In the genomic region with DNA sequence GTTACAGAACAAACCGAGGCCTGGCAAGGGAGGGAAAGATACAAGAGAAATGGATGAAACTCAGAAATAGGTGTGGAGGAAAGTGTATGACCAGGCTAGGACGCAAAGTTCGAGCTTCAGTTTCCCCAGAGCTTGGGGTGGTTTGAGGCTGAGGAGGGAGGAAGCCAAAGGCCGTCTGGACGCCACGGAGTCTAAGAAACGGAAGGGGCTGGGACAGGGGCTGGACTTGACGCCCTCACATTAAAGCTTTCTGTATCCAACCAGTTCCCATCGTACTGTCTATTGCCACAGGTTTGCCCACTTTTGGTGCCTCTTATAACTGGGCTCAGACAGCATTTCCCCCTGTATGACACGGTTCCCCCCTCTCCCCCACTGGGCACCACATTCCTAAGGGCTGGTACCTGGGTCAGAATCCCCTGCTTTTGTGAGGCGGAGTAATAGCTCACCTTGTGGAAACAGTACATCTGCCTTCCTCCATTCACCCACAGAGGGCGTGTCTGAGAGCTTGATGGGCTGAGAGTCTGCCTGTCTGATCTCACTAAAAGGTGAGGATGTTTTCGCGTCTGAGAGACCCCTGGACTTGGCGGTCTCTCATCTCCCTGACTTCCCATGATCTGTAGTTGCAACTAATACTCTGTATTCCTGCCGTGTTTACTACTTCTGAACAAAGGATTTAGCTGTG, we compare ENCODE assay signal across 10 mouse cellular contexts.
DNase-seq lines count a peak whose midpoint lies in the region; ATAC-seq lines count a peak whose summit lies in the region.
"Had no signal": no experiment of that assay in that cellular context is flagged by ENCODE, and none has a peak within 500 bp of the region (broad histone marks: within the 10 kb centered on the region; RNA-seq: fewer than 3 reads in every experiment).

No protein-coding gene starts in this region.

- H3K9me3 ChIP-seq in kidney, embryonic 16.5 days (ENCODE audit: low read length) = no peaks in the 10 kb centered on the region
- no peaks in the 10 kb centered on the region for H3K9me3 ChIP-seq in embryonic facial prominence, embryonic 11.5 days (replicated peaks; ENCODE audit: control insufficient read depth, low read length)
- no peaks in the 10 kb centered on the region for H3K9me3 ChIP-seq in liver, embryonic 15.5 days (replicated peaks)
- H3K9me3 ChIP-seq: limb, embryonic 15.5 days had no signal

- 0 out of 2 replicates have a peak overlapping the region, but pooled peaks have one; percentile 17 for H3K9ac ChIP-seq in kidney, embryonic 16.5 days (replicated peaks; ENCODE audit: low read length)
- H3K9ac ChIP-seq in embryonic facial prominence, embryonic 11.5 days (replicated peaks; ENCODE audit: low read length) = no peak overlapping the region
- H3K9ac ChIP-seq in liver, embryonic 15.5 days = no peak overlapping the region; the same call in 1 of the 2 replicates
- H3K9ac ChIP-seq: limb, embryonic 15.5 days had no signal

- no peaks in the 10 kb centered on the region for H3K27me3 ChIP-seq in kidney, embryonic 16.5 days (ENCODE audit: insufficient read depth, low read length)
- no peaks in the 10 kb centered on the region for H3K27me3 ChIP-seq in embryonic facial prominence, embryonic 11.5 days (ENCODE audit: control insufficient read depth, insufficient read depth, low read length)
- peaks cover 2% of the 10 kb centered on the region; the same call in 1 of the 2 replicates for H3K27me3 ChIP-seq in liver, embryonic 15.5 days

- intact Hi-C loops in left cerebral cortex, postnatal 10 days (cut with DNase I) = no loop called here

- ATAC-seq in kidney, embryonic 16.5 days (ENCODE audit: low FRiP score, low TSS enrichment) = no peak
- no peak for ATAC-seq in embryonic facial prominence, embryonic 11.5 days (replicated peaks; ENCODE audit: insufficient number of reproducible peaks, low FRiP score, low TSS enrichment, low read depth)
- no peak for ATAC-seq in liver, embryonic 15.5 days (ENCODE audit: insufficient read depth)

- H3K27ac ChIP-seq in kidney, embryonic 16.5 days (ENCODE audit: low read length) = no peak overlapping the region
- H3K27ac ChIP-seq in embryonic facial prominence, embryonic 11.5 days (replicated peaks; ENCODE audit: low read depth, low read length) = no peak overlapping the region
- 0 out of 2 replicates have a peak overlapping the region, but pooled peaks have one; percentile 24 for H3K27ac ChIP-seq in liver, embryonic 15.5 days (replicated peaks)
- H3K27ac ChIP-seq: limb, embryonic 15.5 days had no signal

- 17% methylated on average over 16 of the region's 16 CpGs for WGBS in kidney, embryonic 16.5 days
- 10% methylated on average over 16 of the region's 16 CpGs for WGBS in embryonic facial prominence, embryonic 11.5 days
- 13% methylated on average over 16 of the region's 16 CpGs for WGBS in liver, embryonic 15.5 days (ENCODE audit: insufficient replicate concordance)

- no peak for DNase-seq in kidney, postnatal 14 days
- peak; percentile 65 for DNase-seq in R1 (ENCODE audit: low read depth, low spot score)
- DNase-seq in embryonic facial prominence, embryonic 11.5 days (ENCODE audit: low spot score) = peak; percentile 37
- DNase-seq in left cerebral cortex, postnatal 10 days (ENCODE audit: extremely low spot score in 1 of 2, low spot score in 2 of 2) = no peak
- no peak for DNase-seq in frontal cortex, postnatal 10 days (ENCODE audit: low spot score in 2 of 2)
- DNase-seq in right cerebral cortex, postnatal 4 days = no peak
- DNase-seq: cerebellum, adult 18-20 months had no signal

- H3K4me3 ChIP-seq in kidney, embryonic 16.5 days (ENCODE audit: low read length) = no peak overlapping the region
- H3K4me3 ChIP-seq in embryonic facial prominence, embryonic 11.5 days (ENCODE audit: low read depth, low read length) = no peak overlapping the region
- H3K4me3 ChIP-seq in liver, embryonic 15.5 days (replicated peaks) = no peak overlapping the region
- H3K4me3 ChIP-seq: limb, embryonic 15.5 days had no signal

- no peak overlapping the region for H3K4me2 ChIP-seq in kidney, embryonic 16.5 days (replicated peaks; ENCODE audit: low read depth, low read length)
- H3K4me2 ChIP-seq in embryonic facial prominence, embryonic 11.5 days (ENCODE audit: low read depth, low read length) = no peak overlapping the region
- peak overlapping the region; percentile 27 for H3K4me2 ChIP-seq in liver, embryonic 15.5 days
- H3K4me2 ChIP-seq: limb, embryonic 15.5 days had no signal

- no peaks in the 10 kb centered on the region for H3K36me3 ChIP-seq in kidney, embryonic 16.5 days (ENCODE audit: insufficient read depth, low read length)
- H3K36me3 ChIP-seq in embryonic facial prominence, embryonic 11.5 days (replicated peaks; ENCODE audit: control insufficient read depth, insufficient read depth, low read depth, low read length) = no peaks in the 10 kb centered on the region
- H3K36me3 ChIP-seq in liver, embryonic 15.5 days (replicated peaks) = no peaks in the 10 kb centered on the region
- H3K36me3 ChIP-seq: limb, embryonic 15.5 days had no signal

- peaks cover 17% of the 10 kb centered on the region for H3K4me1 ChIP-seq in kidney, embryonic 16.5 days (ENCODE audit: insufficient read depth, low read length)
- H3K4me1 ChIP-seq in embryonic facial prominence, embryonic 11.5 days (ENCODE audit: control insufficient read depth, insufficient read depth, low read length) = no peaks in the 10 kb centered on the region
- peaks cover 43% of the 10 kb centered on the region for H3K4me1 ChIP-seq in liver, embryonic 15.5 days (replicated peaks)

Comparison
In these comparisons a context has a peak if more than half of its experiments do, and no peak if none do; other contexts are left out.
1. DNase-seq: peak in R1 (single experiment) and embryonic facial prominence, embryonic 11.5 days (single experiment); none in kidney, postnatal 14 days (single experiment), left cerebral cortex, postnatal 10 days (0 of 2), frontal cortex, postnatal 10 days (0 of 2) and right cerebral cortex, postnatal 4 days (single experiment).